Mouse (Mus musculus) cerebellum, adult 9-10 months (tissue): ENCODE results near the gene Olfr1126.
"Not testable (repeated sequence)": the region's sequence is repeated elsewhere in the genome, so short reads cannot be mapped to it uniquely, and the experiment has no call there.

Experiments
- DNase-seq: peaks from one replicate; pipeline ENCODE4 v3.0.0; 2022

Gene Olfr1126

GRCm38 (mm10) chr2:87453662-87454061 lies at the start of gene Olfr1126:
Olfr1126 (plus strand) TSS chr2:87453962.
- DNase-seq, result no peak

DNA sequence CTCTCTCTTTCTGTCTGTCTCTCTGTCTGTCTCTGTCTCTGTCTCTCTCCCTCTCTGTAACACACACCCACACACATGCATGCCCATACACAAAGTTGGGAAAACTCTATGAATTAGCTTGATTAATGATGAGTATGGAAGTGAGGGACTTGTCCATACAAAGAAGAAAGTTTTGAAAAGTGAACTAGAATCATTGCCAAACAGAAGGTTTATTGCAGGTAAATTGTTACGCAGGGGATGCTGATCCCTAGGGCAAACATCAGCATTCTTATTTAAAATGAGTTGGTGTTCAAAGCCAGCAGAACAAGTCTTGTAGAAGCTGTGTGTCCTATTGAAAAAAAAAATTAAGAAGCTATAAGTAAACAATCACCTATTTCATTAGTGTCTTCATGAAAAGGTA lies 37.4 kb upstream of the Olfr1126 start, which contains the start of gene Olfr1123:
Gene Olfr1123 (plus strand): TSS at position 301 of the 400 bp plus-strand sequence.
- DNase-seq, result no peak

- DNase-seq, result no peak
Measured at GRCm38 (mm10) chr2:87429975-87430374, 23.8 kb upstream of the Olfr1126 start, which contains the start of gene Olfr1124. Olfr1124 (plus strand) TSS chr2:87430275.

DNA sequence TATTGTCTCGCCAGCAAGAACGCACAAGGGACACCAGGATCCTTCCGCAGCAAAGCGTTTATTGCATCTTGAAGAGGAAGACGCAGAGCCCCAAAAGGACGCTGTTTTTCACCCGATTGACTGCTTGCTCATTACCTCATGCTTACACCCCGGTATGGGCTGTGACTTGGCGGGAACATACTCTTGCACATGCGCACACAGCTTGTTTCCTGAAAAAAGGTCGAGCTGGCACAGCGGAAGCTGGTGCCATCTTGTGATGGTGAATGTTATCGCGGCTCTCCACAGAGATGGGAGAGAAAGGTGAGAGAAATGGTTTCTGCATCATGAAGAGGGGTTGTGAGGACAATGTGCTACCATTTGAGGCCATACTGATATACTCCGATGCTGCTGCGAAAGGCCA lies 16.0 kb upstream of the Olfr1126 start:
- no peak for DNase-seq

DNA sequence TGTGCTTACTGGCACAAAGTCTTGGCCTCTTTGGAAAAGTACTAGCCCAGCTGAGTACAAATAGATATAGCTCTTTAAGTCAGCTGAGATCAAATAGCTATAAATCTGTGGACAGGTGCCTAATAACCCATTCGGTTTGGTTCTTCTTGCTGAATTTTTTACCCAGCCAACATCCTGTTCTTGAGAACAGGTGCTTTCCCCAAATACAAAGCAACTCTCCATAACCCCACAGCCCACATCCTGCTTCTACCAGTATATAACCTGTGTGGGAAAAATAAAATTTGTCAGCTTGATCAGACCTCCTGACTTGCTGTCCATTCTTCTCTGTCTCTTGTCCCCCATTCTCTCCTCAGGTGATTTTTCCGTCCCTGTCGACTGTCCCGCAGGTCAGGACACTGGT lies 8.0 kb downstream of the Olfr1126 start:
- no peak for DNase-seq

DNA sequence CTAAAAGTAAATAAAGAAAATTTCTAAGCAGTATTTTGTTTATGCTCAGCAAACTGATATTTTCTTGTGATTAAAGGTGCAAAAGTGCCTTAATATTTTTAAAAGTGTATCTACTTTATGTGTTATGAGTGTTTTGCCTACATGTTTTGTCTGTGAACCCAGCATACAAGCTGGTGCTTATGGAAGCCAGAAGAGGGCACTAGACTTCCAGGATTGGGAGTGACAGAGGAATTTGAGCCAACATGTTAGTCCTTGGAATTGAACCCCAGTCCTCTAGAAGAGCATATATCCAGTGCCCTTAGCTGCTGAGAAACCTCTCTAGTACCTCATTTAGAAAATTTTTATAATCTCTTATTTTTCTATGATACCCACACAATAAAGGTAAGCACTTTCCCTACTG lies 26.4 kb downstream of the Olfr1126 start:
- no peak for DNase-seq

DNA sequence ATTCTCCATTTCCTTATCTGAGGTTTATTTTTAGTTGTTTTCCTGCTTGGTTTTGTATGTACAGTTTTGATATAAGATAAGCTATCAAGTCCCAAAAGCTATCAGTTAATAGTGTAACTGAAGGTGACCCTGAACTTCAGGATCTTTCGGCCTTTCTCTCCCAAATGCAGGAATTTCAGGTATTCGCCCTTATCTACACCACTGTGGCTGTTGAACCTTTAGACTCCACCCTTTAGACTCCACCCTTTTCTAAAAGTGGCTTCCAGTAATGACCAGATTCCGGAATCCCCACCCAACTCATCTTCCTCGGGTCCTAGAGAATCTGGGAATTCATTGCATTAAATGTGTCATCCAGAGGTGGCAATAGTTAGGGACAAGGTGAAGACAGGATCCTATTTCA lies 27.4 kb downstream of the Olfr1126 start:
- no peak for DNase-seq

GRCm38 (mm10) chr2:87482276-87482675 lies 28.5 kb downstream of the Olfr1126 start:
- no peak for DNase-seq

DNA sequence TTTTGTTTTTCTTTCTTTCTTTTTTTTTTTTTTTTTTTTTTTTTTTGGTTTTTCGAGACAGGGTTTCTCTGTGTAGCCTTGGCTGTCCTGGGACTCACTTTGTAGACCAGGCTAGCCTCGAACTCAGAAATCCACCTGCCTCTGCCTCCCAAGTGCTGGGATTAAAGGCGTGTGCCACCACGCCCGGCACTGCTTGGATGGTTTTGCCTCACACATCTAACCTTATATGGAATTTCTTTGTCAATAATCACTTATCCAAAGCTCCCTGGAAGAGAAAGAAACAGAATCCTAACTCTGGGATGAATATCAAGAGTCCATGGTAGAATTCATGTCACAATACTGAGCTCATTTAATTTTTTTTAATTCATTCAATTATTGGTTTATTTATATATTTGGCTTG lies 43.2 kb downstream of the Olfr1126 start, which contains the start of gene Pramel7:
Gene Pramel7 (minus strand): TSS at position 101 of the 400 bp plus-strand sequence.
- not testable (repeated sequence) for DNase-seq

DNA sequence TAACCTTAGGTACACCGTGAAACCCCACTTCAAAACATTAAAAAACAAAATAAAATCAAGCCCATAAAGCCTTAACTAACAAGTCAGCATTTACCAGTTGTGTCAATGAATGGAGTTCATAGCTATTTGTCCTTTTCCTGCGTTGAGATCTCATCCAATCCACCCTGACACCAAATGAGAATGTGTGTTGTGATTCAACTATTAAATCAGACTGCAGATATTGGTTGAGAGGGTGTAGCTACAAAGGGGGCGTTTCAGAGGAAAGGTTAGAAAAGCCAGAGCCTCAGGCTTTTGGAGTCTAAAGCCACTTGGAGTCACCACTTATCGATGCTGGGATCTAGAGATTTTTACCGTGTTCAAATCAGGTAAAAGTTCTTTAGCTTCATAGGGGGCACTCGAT lies 52.5 kb downstream of the Olfr1126 start, which contains the start of gene Pramel6:
Gene Pramel6 (plus strand): TSS at position 301 of the 400 bp plus-strand sequence.
- DNase-seq, result no peak
